Mouse (Mus musculus) myocyte (in vitro differentiated cells): ENCODE data around the gene Mical3. TPM values are rescaled to one million over a fixed set of nuclear protein-coding genes. Genes with fewer than 3 reads are reported as not detected.

Source experiments
- H3K27me3 ChIP-seq: one replicate; pipeline ENCODE4 v1.6.1; 2011; ENCODE audit not compliant: control insufficient read depth, insufficient read depth, insufficient read length
- H3K36me3 ChIP-seq: one replicate; pipeline ENCODE4 v1.6.1; 2011; ENCODE audit not compliant: control insufficient read depth, insufficient read depth
- H3K4me2 ChIP-seq: one replicate; pipeline ENCODE4 v1.6.1; 2011; ENCODE audit warnings: low read depth, control low read depth
- H3K4me3 ChIP-seq: one replicate; pipeline ENCODE4 v1.5.1; 2011; ENCODE audit warnings: mild to moderate bottlenecking, control low read depth, moderate library complexity
- H3K79me2 ChIP-seq: one replicate; pipeline ENCODE4 v1.6.1; 2011; ENCODE audit not compliant: control insufficient read depth, insufficient read depth
- H3ac ChIP-seq: one replicate; pipeline ENCODE4 v1.6.1; 2011; ENCODE audit not compliant: control insufficient read depth, insufficient read length
- CEBPB ChIP-seq: IDR thresholded peaks from 2 replicates; pipeline ENCODE4 v1.6.1; 2011; ENCODE audit warnings: mild to moderate bottlenecking, moderate library complexity; ENCODE audit not compliant: poor library complexity, insufficient read depth, severe bottlenecking
- E2F4 ChIP-seq: IDR thresholded peaks from one replicate; pipeline ENCODE4 v1.6.1; 2011; ENCODE audit warnings: mild to moderate bottlenecking, control low read depth, moderate library complexity; ENCODE audit not compliant: insufficient read depth
- MAX ChIP-seq: IDR thresholded peaks from one replicate; pipeline ENCODE4 v1.6.1; 2011; ENCODE audit warnings: low read depth, mild to moderate bottlenecking, control low read depth
- MYOD1 ChIP-seq, 3 experiments: IDR thresholded peaks; one replicate each; pipeline ENCODE4 v1.6.1; 2011; ENCODE audit warnings: control low read depth in 2 of 3, low read depth in 2 of 3, mild to moderate bottlenecking in 2 of 3, moderate library complexity in 1 of 3; ENCODE audit not compliant: insufficient read length in 2 of 3, control insufficient read depth in 1 of 3
- MYOG ChIP-seq, 3 experiments: IDR thresholded peaks; one replicate each; pipeline ENCODE4 v1.6.1; 2011; ENCODE audit warnings: control low read depth in 2 of 3, low read depth in 2 of 3, mild to moderate bottlenecking in 2 of 3; ENCODE audit not compliant: insufficient read length in 2 of 3, control insufficient read depth in 1 of 3, insufficient read depth in 1 of 3
- POLR2A ChIP-seq: IDR thresholded peaks from one replicate; pipeline ENCODE4 v1.6.1; 2011; ENCODE audit warnings: low read depth, mild to moderate bottlenecking, control low read depth, moderate library complexity; ENCODE audit not compliant: insufficient read length
- POLR2AphosphoS2 ChIP-seq: IDR thresholded peaks from one replicate; pipeline ENCODE4 v1.6.1; 2011; ENCODE audit warnings: low read depth, control low read depth; ENCODE audit not compliant: insufficient read length
- REST ChIP-seq: IDR thresholded peaks from one replicate; pipeline ENCODE4 v1.6.1; 2011; ENCODE audit warnings: mild to moderate bottlenecking, control low read depth, moderate library complexity; ENCODE audit not compliant: insufficient read depth, insufficient read length
- SRF ChIP-seq: IDR thresholded peaks from one replicate; pipeline ENCODE4 v1.6.1; 2011; ENCODE audit warnings: low read depth; ENCODE audit not compliant: control insufficient read depth, insufficient read length
- TCF12 ChIP-seq: IDR thresholded peaks from one replicate; pipeline ENCODE4 v1.6.1; 2011; ENCODE audit warnings: mild to moderate bottlenecking, control low read depth; ENCODE audit not compliant: poor library complexity, insufficient read depth, severe bottlenecking
- TCF3 ChIP-seq: IDR thresholded peaks from one replicate; pipeline ENCODE4 v1.6.1; 2011; ENCODE audit warnings: low read depth, control low read depth; ENCODE audit not compliant: insufficient read length
- USF1 ChIP-seq: IDR thresholded peaks from one replicate; pipeline ENCODE4 v1.6.1; 2011; ENCODE audit warnings: low read depth, mild to moderate bottlenecking, control low read depth, moderate library complexity
- polyA plus RNA-seq: library from polyadenylated mRNA; unstranded; fragments of >200 nt; fragmentation: generic; extraction: Trizol; gene quantifications from one replicate; pipeline ENCODE4 v1.2.1, GENCODE M21; 2012; ENCODE audit warnings: missing spikeins

The Mical3 gene
- polyA plus RNA-seq, 1 experiment: 17.7 TPM

DNA sequence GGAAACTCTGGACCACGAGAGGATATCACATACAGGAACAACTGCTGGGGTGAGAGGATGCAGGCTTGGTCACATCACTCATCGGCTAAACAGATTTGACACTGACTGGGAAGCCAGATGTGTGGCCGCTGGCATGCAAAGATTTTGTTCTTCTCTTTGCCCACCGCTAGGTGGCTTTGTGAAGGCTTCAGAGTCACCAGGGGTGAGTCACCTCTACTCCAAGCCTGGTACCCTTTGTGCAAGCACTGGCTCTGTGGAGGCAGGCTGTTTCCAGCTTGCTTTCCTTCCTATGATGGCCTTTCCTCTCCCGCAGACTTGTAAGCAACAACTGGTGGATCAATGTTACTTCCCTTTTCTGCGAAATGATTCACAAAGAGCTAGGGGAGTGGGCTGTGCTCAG is 149.3 kb downstream of the Mical3 start:
- H3K4me3 ChIP-seq: no peak overlapping the region
- no peak overlapping the region for H3ac ChIP-seq
- no peaks in the 10 kb centered on the region for H3K27me3 ChIP-seq
- no peak overlapping the region for H3K4me2 ChIP-seq
- no peaks in the 10 kb centered on the region for H3K79me2 ChIP-seq
- no peaks in the 10 kb centered on the region for H3K36me3 ChIP-seq
- TF ChIP-seq MAX (no peak), MYOD1 (IDR thresholded peaks at IDR 0.05; ENCODE audit: control insufficient read depth in 1 of 3, insufficient read length in 2 of 3, low read depth in 2 of 3) (no peak), MYOG (IDR thresholded peaks at IDR 0.05; ENCODE audit: control insufficient read depth in 1 of 3, insufficient read depth in 1 of 3, insufficient read length in 2 of 3, low read depth in 2 of 3) (no peak), E2F4 (no peak), SRF (no peak), REST (no peak), CEBPB (no peak), POLR2A (no peak), TCF3 (no peak), POLR2AphosphoS2 (no peak), USF1 (no peak)

GRCm38 (mm10) chr6:120978019-120978621 is 152.7 kb downstream of the Mical3 start:
- no peaks in the 10 kb centered on the region for H3K36me3 ChIP-seq
- no peak overlapping the region for H3K4me3 ChIP-seq
- TF ChIP-seq POLR2A: no peak
- TF ChIP-seq MYOD1 (IDR thresholded peaks at IDR 0.05; ENCODE audit: control insufficient read depth in 1 of 3, insufficient read length in 2 of 3, low read depth in 2 of 3): peak in 2 of 3 experiments; percentile 55 to 81
- peak; percentile 35 to 85 (median 48) for TF ChIP-seq MYOG (IDR thresholded peaks at IDR 0.05; ENCODE audit: control insufficient read depth in 1 of 3, insufficient read depth in 1 of 3, insufficient read length in 2 of 3, low read depth in 2 of 3)
- no peak for TF ChIP-seq REST
- TF ChIP-seq TCF3: no peak
- no peak for TF ChIP-seq CEBPB
- TF ChIP-seq MAX: no peak

DNA sequence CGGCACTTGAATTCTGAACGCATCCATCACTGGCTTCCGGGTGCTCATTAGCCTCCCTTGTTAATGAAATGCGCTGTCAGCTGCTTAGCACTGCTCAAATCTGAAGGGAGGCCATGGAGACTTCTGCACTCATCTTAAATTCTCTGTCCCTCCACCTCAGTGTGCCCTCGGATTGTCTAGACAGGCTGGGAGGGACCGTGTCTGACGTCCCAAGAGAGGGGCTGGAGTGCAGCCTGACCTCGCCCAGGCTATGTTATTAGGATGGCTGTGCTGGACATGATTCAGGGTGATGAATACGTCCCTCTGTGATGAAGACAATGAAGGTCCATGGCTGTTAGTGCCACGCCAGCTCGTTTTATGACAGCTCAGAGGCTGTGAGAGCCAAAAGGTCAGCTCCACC is 153.8 kb downstream of the Mical3 start:
- H3K4me3 ChIP-seq: no peak overlapping the region
- no peaks in the 10 kb centered on the region for H3K79me2 ChIP-seq
- H3ac ChIP-seq: no peak overlapping the region
- TF ChIP-seq SRF (no peak), MYOD1 (IDR thresholded peaks at IDR 0.05; ENCODE audit: control insufficient read depth in 1 of 3, insufficient read length in 2 of 3, low read depth in 2 of 3) (no peak), POLR2AphosphoS2 (no peak), USF1 (no peak), MAX (no peak), TCF12 (no peak), MYOG (IDR thresholded peaks at IDR 0.05; ENCODE audit: control insufficient read depth in 1 of 3, insufficient read depth in 1 of 3, insufficient read length in 2 of 3, low read depth in 2 of 3) (no peak), POLR2A (no peak), TCF3 (no peak), CEBPB (no peak), E2F4 (no peak), REST (no peak)
- no peaks in the 10 kb centered on the region for H3K27me3 ChIP-seq
- H3K36me3 ChIP-seq: peaks cover 6% of the 10 kb centered on the region
- no peak overlapping the region for H3K4me2 ChIP-seq

More at GRCm38 (mm10) chr6:120978019-120978621, 152.7 kb downstream of the Mical3 start:
- Histone ChIP-seq H3ac (no peak overlapping the region), H3K27me3 (no peaks in the 10 kb centered on the region), H3K4me2 (no peak overlapping the region), H3K79me2 (no peaks in the 10 kb centered on the region)

- Histone ChIP-seq H3K4me3 (no peak overlapping the region), H3K36me3 (peaks cover 8% of the 10 kb centered on the region), H3K79me2 (no peaks in the 10 kb centered on the region), H3ac (no peak overlapping the region), H3K27me3 (no peaks in the 10 kb centered on the region), H3K4me2 (no peak overlapping the region)
- TF ChIP-seq USF1 (no peak), E2F4 (no peak), POLR2AphosphoS2 (no peak), MAX (no peak), SRF (no peak), REST (no peak), MYOD1 (IDR thresholded peaks at IDR 0.05; ENCODE audit: control insufficient read depth in 1 of 3, insufficient read length in 2 of 3, low read depth in 2 of 3) (no peak), TCF3 (no peak), POLR2A (no peak), TCF12 (no peak), MYOG (IDR thresholded peaks at IDR 0.05; ENCODE audit: control insufficient read depth in 1 of 3, insufficient read depth in 1 of 3, insufficient read length in 2 of 3, low read depth in 2 of 3) (no peak), CEBPB (no peak)
These were observed 154.7 kb downstream of the Mical3 start for GRCm38 (mm10) chr6:120976097-120976496.
